Mouse (Mus musculus): ENCODE results near the gene Il3.

Il3 gene

GRCm38 (mm10) chr11:54287821-54288453 lies 20.9 kb upstream of the Il3 start:
- DNase-seq (ENCODE audit: low read depth, low spot score), result no peak

DNA sequence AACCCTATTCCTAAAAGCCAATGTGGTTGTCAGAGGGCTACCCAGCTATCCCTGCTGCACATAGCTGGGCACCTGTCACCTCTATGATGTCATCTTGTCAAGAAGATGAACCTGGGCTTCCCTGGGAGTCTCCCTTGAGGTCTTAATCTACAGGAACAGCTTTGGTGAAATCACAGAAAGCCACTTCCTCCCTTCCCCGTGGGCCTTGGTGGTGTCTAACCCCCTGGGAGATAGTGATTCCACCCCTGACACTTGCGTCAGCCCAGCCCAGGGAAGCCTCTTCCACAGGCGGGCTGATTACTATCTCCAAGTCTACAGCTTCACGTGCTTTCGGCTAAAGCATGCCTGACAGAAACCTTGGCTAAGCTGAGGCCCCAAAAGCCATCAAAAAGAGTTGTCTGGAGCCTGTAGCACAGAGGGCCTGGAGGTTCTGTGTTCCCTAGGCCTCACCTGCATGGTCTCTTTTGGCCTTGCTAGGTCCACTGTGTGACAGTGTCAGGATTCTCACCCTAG lies 4.4 kb upstream of the Il3 start:
- DNase-seq (ENCODE audit: low read depth, low spot score), result no peak

GRCm38 (mm10) chr11:54269191-54269896 lies 2.3 kb upstream of the Il3 start:
- no peak for DNase-seq (ENCODE audit: low read depth, low spot score)

DNA sequence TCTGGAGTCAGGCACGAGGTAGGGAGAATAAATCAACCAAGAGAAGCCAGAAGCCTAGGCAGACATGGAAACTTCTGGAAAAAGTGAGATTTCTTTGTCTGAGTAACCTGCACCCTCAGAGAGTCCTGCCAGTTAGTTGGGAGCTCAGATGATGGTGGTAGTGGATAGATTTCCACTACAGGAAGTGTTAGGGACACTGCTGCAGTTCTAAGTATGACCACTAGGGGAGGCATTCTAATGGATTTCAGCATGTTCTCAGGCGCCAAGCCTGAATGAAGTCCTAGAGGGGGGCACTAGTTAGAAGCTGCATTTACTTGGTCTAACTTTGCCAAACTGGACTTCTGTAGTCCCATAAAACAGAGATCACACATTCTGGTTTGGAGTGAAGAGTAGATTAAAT lies 2.5 kb downstream of the Il3 start:
- peak; percentile 78 for DNase-seq (ENCODE audit: low read depth, low spot score)

GRCm38 (mm10) chr11:54263405-54264031 lies 3.6 kb downstream of the Il3 start:
- DNase-seq (ENCODE audit: low read depth, low spot score), result peak; percentile 40

- peak; percentile 84 for DNase-seq (ENCODE audit: low read depth, low spot score)
Observed at GRCm38 (mm10) chr11:54256624-54257376, 10.3 kb downstream of the Il3 start.

- peak; percentile 16 for DNase-seq (ENCODE audit: low read depth, low spot score)
Observed at GRCm38 (mm10) chr11:54254114-54254513, 13.0 kb downstream of the Il3 start.

DNA sequence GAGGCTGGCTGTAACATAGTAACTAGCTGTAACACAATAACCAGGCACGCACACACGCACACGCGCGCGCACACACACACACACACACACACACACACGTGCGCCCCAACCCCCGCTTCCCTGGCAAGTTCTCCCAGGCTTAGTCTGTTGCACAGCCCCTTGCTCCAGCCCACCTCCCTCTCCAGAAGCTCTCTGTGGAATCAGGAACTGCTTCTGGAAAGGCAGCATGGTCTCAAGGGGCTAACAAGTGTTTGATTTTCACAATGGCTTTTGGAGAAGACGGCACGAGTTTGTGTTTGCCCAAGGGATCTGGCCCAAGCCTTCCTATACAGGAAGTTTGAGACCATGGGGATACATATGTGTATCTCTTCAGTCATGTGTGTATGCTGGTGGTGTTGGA lies 16.5 kb downstream of the Il3 start:
- DNase-seq (ENCODE audit: low read depth, low spot score), result no peak

GRCm38 (mm10) chr11:54249748-54250147 lies 17.3 kb downstream of the Il3 start:
- no peak for DNase-seq (ENCODE audit: low read depth, low spot score)

GRCm38 (mm10) chr11:54248940-54249717 lies 17.9 kb downstream of the Il3 start, which contains the start of gene Csf2:
Gene Csf2, minus strand, starts transcription at chr11:54249667.
- no peak for DNase-seq (ENCODE audit: low read depth, low spot score)

DNA sequence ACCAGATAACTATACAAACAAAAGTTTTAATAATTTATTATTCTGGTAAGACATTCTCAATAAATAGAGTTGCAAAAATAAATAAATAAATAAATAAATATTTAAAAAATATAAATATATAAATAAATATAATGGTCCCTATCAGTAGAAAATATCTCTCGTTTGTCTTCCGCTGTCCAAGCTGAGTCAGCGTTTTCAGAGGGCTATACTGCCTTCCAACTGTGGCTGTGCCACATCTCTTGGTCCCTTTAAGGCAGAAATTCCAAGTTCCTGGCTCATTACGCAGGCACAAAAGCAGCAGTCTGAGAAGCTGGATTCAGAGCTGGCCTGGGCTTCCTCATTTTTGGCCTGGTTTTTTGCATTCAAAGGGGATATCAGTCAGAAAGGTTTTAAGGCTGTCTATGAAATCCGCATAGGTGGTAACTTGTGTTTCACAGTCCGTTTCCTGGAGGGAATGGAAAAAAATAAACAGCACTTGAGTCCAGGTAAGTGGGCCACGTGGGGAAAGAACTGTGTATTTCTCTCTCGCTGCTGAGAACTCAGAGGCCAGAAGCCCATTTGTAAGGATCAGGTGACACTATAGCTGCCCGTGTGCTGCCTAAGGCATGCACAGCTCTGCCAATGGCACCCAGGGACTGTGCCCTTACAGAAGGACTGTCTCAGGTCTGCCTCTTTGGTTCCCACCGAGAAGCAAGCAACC lies 19.7 kb downstream of the Il3 start:
- DNase-seq (ENCODE audit: low read depth, low spot score), result no peak

DNA sequence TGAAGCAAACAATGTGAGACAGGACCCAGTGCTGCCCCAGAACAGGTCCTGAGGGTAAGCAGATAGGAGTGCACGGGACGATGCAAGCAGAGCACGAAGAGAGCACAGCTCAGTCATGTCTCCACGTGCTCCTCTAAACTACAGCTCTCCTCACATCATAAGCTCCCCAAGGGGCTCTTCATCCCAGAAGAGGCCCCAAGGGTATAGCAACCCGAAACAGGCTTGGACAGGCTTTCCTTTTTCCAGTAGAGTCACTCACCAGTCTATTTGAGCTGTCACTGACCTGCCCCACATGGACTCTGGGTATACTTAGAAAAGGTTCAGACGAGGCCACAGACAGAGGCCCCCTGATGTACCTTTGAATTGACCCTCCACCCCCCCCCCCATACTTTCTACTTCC lies 22.6 kb downstream of the Il3 start:
- DNase-seq (ENCODE audit: low read depth, low spot score), result no peak

GRCm38 (mm10) chr11:54242494-54242893 lies 24.6 kb downstream of the Il3 start:
- no peak for DNase-seq (ENCODE audit: low read depth, low spot score)

DNA sequence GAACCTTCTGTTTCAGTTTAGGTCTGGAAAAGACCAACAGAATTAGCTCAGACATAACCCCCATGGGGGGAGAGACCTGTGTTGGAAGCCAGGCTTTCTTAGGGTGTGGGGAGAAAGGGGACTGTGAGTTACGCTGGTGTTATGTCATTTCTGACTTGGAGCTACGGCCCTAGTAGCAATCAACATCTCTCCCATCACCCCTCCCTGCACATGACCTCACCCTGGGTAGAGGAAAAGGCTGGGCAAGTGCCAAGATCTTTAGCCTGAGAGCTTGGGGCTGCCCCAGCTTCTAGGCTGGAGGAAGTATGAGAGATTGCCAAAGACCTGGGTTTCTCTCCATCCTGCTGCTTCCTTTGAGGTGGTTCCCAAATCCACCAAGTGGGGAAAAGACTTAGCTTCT lies 30.1 kb downstream of the Il3 start:
- no peak for DNase-seq (ENCODE audit: low read depth, low spot score)

DNA sequence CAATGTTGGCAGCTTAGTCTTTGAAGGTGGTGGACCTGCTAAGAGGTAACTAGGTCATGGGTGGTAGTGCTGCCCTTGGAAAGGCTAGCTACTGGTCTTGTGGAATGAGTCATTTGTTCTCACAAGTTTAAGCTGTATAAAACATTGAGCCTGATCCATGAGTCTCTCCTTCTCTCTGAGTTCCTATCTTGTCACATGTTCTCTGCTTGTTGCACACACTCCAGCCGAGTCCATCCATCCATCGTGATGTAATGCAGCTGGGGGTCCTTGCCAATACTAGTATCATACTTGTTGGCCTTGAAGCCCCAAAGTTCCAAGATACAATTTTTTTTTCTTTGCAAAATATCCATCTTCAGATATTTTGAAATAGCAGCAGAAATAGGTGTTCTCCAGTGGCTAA lies 39.6 kb downstream of the Il3 start:
- DNase-seq (ENCODE audit: low read depth, low spot score), result no peak

GRCm38 (mm10) chr11:54224475-54224986 lies 42.5 kb downstream of the Il3 start:
- no peak for DNase-seq (ENCODE audit: low read depth, low spot score)

DNA sequence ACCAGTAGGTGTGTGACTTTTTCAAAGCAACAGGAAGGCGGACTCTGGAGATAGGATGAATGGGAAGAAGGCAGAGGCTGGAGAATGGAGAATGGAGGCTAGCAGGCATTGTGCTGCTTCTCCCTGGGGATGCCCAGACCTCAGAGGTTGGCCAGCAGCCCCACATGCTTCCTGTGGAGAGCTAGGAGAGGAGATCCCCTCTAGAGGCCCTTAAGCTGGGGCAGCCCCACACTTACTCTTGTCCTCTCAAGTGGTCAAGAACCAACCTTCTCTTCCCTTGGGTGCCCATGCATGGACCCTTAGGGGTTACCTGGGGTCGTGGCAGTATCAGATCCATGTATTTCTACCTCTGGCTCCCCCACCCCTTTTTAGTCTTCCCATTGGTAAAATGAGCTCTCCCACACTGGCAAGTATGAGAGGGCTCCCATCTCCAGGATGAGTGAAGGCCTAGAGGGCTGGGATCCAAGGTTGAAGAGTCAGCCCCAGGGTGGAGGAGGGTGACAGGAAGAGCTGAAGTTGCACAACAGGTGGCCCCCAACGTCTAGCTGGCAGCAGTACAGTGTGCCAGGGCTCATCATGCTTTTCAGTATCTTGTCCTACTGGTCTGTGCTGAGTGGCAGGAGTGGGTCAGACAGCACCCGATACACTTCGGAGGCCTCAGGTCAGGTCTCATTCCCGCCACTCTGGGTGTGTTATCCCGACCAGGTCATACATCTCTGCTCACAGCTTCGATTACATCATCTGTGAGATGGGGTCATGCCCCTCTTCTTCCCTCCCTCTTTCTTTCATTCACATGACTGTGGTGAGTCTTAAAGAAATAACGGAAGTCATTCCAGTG lies 43.2 kb downstream of the Il3 start:
- DNase-seq (ENCODE audit: low read depth, low spot score), result no peak

DNA sequence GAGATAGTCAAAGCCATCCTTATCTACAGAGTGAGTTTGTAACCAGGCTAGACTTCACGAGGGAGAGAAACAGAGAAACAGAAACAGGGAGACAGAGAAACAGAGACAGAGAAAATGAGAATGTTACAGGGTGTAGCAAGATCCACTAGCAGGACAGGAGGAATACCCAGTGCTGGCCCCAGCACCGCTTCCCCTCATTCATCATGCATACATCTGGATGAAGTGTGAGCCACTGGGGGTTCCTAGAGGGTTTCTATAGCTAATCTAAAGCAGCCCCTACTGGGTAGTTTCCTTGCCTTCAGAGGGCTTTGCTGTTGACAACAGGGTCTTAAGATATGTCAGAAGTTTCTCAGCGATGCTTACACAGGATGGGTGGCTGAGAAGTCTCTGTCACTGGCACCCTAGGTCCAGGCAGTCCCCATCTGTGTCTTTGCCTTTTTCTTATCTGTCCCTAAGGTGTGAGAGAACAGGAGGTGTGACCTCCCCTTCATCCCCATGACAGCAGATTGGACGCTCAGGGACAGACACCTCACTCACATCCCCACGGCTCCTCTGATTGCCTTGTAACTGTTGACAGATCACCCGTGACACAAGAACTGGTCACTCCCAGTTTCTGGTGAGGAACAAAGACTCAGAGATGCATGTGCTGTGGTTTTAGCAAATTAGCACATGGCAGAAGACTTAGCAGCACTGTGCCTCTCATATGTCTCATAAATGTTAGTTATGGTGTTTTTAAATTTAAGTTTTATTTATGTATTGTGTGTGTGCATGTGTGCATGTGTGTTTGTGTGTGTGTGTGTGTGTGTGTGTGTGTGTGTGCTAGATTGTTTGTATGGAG lies 47.0 kb downstream of the Il3 start:
- DNase-seq (ENCODE audit: low read depth, low spot score), result no peak

- no peak for DNase-seq (ENCODE audit: low read depth, low spot score)
Observed at GRCm38 (mm10) chr11:54219191-54219590, 47.9 kb downstream of the Il3 start.

Measured in ES-CJ7 (cell line).